Mouse (Mus musculus) spleen, postnatal 14 days (tissue): ENCODE data around the gene Ap1g2.

Source experiments
- DNase-seq, 2 experiments: peaks; one replicate each; pipeline ENCODE4 v3.0.0; 2021 to 2022; ENCODE audit warnings: low spot score in 2 of 2

Ap1g2 gene

GRCm38 (mm10) chr14:55113975-55114645, 7.7 kb upstream of the Ap1g2 start:
- no peak for DNase-seq

- DNase-seq, result no peak
Measured at GRCm38 (mm10) chr14:55113351-55113974, 7.1 kb upstream of the Ap1g2 start.

DNA sequence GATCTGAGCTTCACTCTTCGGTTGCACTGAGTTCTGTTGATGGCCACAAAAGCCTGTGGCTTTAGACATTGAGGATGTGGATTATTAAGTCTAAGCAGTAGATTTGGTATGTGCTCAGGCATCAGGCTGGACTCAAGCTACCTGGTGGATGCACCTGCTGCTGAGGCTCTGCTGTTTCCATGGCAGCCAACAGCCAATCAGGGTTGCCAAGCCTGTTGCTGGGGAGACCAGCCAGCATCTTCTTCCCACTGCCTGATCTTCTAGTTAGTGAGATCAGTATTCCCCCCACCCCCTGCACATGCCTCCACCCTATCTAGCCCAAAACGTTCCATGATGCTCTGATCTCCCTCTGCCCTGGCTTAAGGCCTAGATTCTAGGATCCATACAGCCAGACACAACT, 5.3 kb upstream of the Ap1g2 start:
- no peak for DNase-seq

DNA sequence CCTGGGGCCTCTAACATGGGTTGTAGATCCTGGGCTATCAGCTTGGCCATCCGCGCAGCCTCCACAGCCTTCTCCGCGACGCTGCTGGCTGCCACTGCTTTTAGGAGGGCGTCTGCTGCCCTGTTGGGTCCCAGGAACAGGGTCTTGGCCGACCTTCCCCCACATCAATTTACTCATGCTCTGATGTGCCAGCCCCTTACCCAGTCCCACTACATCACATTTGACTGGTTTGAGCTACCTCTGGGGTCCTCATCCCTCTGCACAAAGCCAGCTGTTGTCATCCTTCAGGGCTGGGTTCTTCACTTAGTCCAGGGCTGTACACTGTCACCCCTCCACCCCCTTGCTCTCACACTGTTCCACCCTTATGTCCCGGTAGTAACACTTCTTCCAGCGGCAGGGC, 3.7 kb upstream of the Ap1g2 start:
- no peak for DNase-seq

GRCm38 (mm10) chr14:55109048-55109873, 2.9 kb upstream of the Ap1g2 start:
- DNase-seq, result no peak

- no peak for DNase-seq
Measured at GRCm38 (mm10) chr14:55108202-55108870, 1.9 kb upstream of the Ap1g2 start.

GRCm38 (mm10) chr14:55106990-55107389, 597 bp upstream of the Ap1g2 start:
- DNase-seq, result no peak

DNA sequence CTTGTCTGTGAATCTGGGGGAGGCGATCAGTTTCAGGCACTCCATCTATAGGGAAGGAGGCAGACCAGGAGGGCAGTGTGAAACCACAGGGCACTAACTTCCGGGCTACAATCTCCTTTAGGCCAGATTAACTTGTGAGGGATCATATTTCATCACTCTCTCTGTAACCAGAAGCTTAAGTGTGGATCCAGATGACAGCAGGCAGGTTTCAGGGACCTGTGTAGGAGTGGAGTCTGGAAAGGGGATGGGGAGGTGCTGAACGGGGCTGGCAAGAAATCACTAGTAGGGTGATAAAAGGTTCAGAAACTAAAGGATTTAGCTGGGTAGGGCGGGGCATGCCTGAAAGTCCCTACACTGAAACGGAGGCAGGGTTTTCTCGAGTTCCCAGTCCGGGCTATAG, 1.0 kb downstream of the Ap1g2 start:
- no peak for DNase-seq

GRCm38 (mm10) chr14:55104365-55104764, 2.0 kb downstream of the Ap1g2 start:
- DNase-seq, result no peak

GRCm38 (mm10) chr14:55102253-55102785, 4.1 kb downstream of the Ap1g2 start:
- DNase-seq, result no peak

GRCm38 (mm10) chr14:55101592-55101991, 4.8 kb downstream of the Ap1g2 start:
- DNase-seq, result peak in 1 of 2 experiments; percentile 43

GRCm38 (mm10) chr14:55098067-55098466, 8.3 kb downstream of the Ap1g2 start:
- DNase-seq, result peak in 1 of 2 experiments; percentile 41

GRCm38 (mm10) chr14:55097646-55098045, 8.7 kb downstream of the Ap1g2 start:
- DNase-seq, result no peak

- no peak for DNase-seq
Measured at GRCm38 (mm10) chr14:55096573-55097087, 9.8 kb downstream of the Ap1g2 start.

DNA sequence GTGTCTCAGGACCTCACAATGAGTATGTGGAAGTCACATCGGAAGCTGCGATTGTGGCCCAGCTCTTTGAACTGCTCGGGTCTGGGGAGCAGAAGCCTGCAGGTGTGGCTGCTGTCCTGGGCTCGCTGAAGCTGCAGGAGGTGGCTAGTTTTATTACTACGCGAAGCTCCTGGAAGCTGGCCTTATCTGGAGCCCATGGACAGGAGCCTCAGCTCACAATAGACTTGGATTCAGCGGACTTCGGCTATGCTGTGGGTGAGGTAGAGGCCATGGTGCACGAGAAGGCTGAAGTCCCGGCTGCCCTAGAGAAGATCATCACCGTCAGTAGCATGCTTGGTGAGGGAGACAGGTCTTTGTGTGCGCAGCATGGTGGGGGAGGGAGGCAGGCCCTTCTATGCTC, 10.7 kb downstream of the Ap1g2 start:
- DNase-seq, result no peak

DNA sequence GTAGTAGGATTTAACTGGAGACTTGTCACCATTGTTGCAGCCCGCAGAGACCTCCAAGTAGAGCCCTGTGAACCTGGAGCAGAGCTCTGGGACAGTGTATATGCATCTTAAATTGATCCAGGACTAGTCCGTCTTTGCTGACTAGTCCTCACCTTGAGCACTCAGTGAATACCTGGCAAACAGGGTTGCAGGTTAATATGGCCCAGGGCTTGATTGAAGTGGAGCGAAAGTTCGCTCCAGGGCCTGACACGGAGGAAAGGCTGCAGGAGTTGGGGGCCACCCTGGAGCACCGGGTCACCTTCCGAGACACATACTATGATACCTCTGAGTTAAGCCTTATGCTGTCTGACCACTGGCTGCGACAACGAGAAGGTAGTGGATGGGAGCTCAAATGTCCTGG, 11.1 kb downstream of the Ap1g2 start:
- DNase-seq, result no peak

GRCm38 (mm10) chr14:55094704-55095231, 11.6 kb downstream of the Ap1g2 start, which contains the start of gene Thtpa:
Gene Thtpa (plus strand): TSS chr14:55094784.
- peak; percentile 38 to 48 for DNase-seq

- no peak for DNase-seq
Measured at GRCm38 (mm10) chr14:55093927-55094326, 12.5 kb downstream of the Ap1g2 start.

DNA sequence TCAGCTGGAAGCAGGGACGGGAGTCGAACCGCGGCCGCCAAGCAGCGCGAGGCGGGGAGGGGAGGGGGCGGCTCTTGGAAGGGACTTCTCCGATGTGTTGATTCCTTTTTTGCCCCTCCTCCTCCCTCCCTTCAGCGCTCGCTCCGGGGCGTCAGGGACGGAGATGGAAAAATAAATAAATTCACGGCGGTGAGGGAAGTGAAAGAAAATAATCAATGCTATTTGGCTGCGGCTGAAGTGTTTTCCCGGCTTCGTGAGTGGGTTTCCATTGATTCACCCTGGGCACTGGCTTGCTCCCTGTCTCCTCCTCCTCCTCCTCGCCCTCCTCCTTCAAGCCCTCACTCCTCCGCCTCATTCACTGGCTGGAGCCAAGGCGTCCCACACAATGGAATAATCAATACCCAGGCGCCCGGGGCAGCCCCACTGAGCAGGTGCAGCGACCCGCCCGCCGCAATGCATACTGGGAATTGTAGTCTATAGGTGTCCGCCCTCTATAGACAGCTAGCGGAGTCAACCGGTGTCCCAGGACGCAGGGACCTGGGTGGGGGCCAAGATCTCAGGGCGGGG, 14.3 kb downstream of the Ap1g2 start, which contains the start of gene Zfhx2:
Gene Zfhx2, minus strand, starts transcription at position 314 of the 567 bp plus-strand sequence.
- peak; percentile 83 to 90 for DNase-seq

DNA sequence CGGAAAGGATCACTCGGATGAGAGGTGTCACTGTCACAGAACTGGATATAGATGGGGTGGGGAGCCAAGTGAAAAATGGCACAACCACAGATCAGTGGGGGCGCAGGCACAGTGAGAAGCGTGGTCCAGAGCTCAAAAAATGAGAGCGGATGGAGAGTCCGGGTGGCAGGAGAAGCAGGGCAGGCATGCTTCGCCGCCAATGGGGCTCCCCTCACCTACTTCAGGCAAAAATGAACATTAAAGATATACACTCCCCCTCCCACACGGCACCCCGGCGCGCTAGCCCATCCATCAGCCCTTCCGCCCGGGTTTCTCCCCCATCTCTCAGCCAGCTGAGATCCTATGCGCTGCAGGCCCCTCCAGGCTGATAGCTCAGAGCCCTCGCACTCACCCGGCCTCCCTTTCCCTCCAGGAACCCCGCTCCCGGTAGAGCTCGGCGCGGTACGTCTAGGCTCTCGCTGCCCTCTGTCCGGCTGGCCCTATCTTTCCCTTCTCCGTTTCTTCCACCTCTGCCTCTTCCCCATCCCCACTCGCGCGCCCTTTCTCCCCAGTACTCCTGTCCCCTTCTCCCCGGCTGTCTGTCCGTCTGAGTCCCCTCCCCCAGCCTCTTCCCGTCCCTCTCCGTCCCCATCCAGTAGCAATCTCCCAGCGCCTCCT, 15.1 kb downstream of the Ap1g2 start:
- DNase-seq, result no peak
